Mouse (Mus musculus): ENCODE data around the gene Zc2hc1b.

DNA sequence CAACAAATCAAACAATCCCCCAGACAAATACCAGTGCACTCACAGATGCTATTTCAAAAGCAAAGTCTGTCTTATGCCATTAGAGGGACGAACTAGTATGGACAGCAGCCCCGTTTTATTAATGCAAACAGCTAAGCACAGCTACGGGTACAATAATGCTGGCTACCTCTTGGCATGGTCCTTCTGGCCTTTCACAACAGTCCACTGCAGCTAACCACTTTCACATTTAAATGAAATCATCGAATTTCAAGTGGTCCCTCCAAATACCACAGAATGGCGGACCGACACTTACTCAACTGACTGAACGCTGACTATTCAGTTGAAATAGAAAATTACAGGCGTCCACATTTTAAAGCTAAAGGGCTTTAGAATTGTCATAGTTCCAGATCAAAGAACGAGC lies 34.5 kb upstream of the Zc2hc1b start:
- no peak for TF ChIP-seq CTCF (IDR thresholded peaks at IDR 0.05; ENCODE audit: control insufficient read depth, insufficient read depth, low read length)
- no peak for TF ChIP-seq POLR2A (IDR thresholded peaks at IDR 0.05; ENCODE audit: borderline replicate concordance, control insufficient read depth, low read depth, low read length)
